In the genomic region with DNA sequence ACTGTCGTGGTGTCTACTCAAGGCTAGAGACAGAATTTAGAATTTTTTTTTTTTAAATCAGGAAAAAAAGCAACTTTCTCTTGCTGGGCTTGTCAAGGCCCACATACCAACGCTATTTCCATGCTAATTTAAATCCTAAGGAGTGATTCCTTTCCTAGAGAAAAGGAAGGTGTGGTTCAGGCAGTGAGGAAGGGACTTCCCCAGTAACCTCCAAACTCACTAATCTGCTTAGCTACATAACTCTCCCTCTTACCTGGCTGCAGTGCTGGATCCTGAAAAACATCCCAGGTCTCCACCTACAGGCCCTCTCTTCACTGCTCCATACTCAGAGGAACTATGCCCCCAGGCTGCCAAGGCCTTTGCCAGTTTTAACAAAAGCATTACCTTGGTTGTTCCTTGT, we compare ENCODE assay signal across 41 mouse cellular contexts. TPM values are rescaled to one million over a fixed set of nuclear protein-coding genes. Genes with fewer than 3 reads are reported as not detected.
"Had no signal": no experiment of that assay in that cellular context is flagged by ENCODE, and none has a peak within 500 bp of the region (broad histone marks: within the 10 kb centered on the region; RNA-seq: fewer than 3 reads in every experiment).

No protein-coding gene starts in this region.

- ATAC-seq: hindbrain, embryonic 16.5 days; hindbrain, postnatal 0 days; inflammation-experienced regulatory T-cells, adult 6 months; intestine, embryonic 15.5 days; intestine, embryonic 16.5 days; intestine, postnatal 0 days had no signal

- H3K27ac ChIP-seq: heart, embryonic 10.5 days; heart, embryonic 13.5 days; heart, embryonic 15.5 days; hindbrain, embryonic 10.5 days; hindbrain, embryonic 12.5 days; hindbrain, embryonic 13.5 days; hindbrain, embryonic 14.5 days; hindbrain, embryonic 15.5 days; hindbrain, postnatal 0 days; intestine, embryonic 15.5 days; kidney, postnatal 0 days; layer of hippocampus, adult 2 months; left cerebral cortex, adult 2 months had no signal

- H3K4me3 ChIP-seq: heart, embryonic 10.5 days; heart, embryonic 12.5 days; heart, embryonic 13.5 days; heart, embryonic 15.5 days; hindbrain, embryonic 10.5 days; hindbrain, embryonic 12.5 days; hindbrain, embryonic 13.5 days; hindbrain, embryonic 15.5 days; intestine, embryonic 15.5 days; layer of hippocampus, adult 2 months; left cerebral cortex, adult 2 months had no signal

- H3K36me3 ChIP-seq: heart, embryonic 10.5 days; heart, embryonic 12.5 days; heart, embryonic 13.5 days; heart, embryonic 15.5 days; hindbrain, embryonic 10.5 days; hindbrain, embryonic 12.5 days; hindbrain, embryonic 13.5 days; hindbrain, embryonic 15.5 days; intestine, embryonic 15.5 days had no signal

- H3K4me2 ChIP-seq: heart, embryonic 11.5 days; heart, embryonic 12.5 days; heart, embryonic 13.5 days; heart, embryonic 15.5 days; hindbrain, embryonic 12.5 days; hindbrain, embryonic 13.5 days; hindbrain, embryonic 14.5 days; hindbrain, embryonic 15.5 days; intestine, embryonic 15.5 days had no signal

- H3K27me3 ChIP-seq: heart, embryonic 12.5 days; heart, embryonic 13.5 days; heart, embryonic 15.5 days; hindbrain, embryonic 12.5 days; hindbrain, embryonic 13.5 days; hindbrain, embryonic 15.5 days; intestine, embryonic 15.5 days had no signal

- H3K4me1 ChIP-seq: heart, embryonic 10.5 days; heart, embryonic 12.5 days; heart, embryonic 13.5 days; heart, embryonic 15.5 days; hindbrain, embryonic 10.5 days; hindbrain, embryonic 12.5 days; hindbrain, embryonic 13.5 days; hindbrain, embryonic 15.5 days; intestine, embryonic 15.5 days had no signal

- H3K9ac ChIP-seq: heart, embryonic 12.5 days; heart, embryonic 13.5 days; heart, embryonic 15.5 days; hindbrain, embryonic 12.5 days; hindbrain, embryonic 13.5 days; hindbrain, embryonic 14.5 days; hindbrain, embryonic 15.5 days; intestine, embryonic 15.5 days had no signal

- H3K9me3 ChIP-seq: heart, embryonic 10.5 days; heart, embryonic 12.5 days; heart, embryonic 13.5 days; heart, embryonic 15.5 days; hindbrain, embryonic 10.5 days; hindbrain, embryonic 12.5 days; hindbrain, embryonic 13.5 days; hindbrain, embryonic 15.5 days; intestine, embryonic 15.5 days had no signal

- DNase-seq: heart, postnatal 10 days; heart, postnatal 14 days; heart, postnatal 36 days; heart, postnatal 4 days; kidney, adult 11 months; kidney, adult 18-20 months; kidney, adult 2 months; kidney, adult 8-10 months; kidney, adult 9 months; kidney, postnatal 10 days; kidney, postnatal 25 days; kidney, postnatal 36 days; kidney, postnatal 4 days; layer of hippocampus, adult 9-11 months; layer of hippocampus, postnatal 36 days had no signal

RNA-seq across cellular contexts. Expression of a gene that starts 59.4 kb away (rescaled TPM):
- polyA plus RNA-seq: heart, embryonic 10.5 days; heart, embryonic 11.5 days; heart, embryonic 12.5 days; heart, embryonic 13.5 days; heart, embryonic 14.5 days; heart, embryonic 15.5 days; heart, embryonic 16.5 days; heart, postnatal 0 days; hindbrain, embryonic 10.5 days; hindbrain, embryonic 11.5 days; hindbrain, embryonic 12.5 days; hindbrain, embryonic 13.5 days; hindbrain, embryonic 14.5 days; hindbrain, embryonic 15.5 days; hindbrain, embryonic 16.5 days; hindbrain, postnatal 0 days; inflammation-experienced regulatory T-cells, adult 6 months; intestine, embryonic 14.5 days; intestine, embryonic 15.5 days; intestine, embryonic 16.5 days; intestine, postnatal 0 days; kidney, embryonic 14.5 days; kidney, embryonic 16.5 days; kidney, postnatal 0 days had no signal
